Comparison of ENCODE assay signal across 8 mouse cellular contexts in the genomic region with DNA sequence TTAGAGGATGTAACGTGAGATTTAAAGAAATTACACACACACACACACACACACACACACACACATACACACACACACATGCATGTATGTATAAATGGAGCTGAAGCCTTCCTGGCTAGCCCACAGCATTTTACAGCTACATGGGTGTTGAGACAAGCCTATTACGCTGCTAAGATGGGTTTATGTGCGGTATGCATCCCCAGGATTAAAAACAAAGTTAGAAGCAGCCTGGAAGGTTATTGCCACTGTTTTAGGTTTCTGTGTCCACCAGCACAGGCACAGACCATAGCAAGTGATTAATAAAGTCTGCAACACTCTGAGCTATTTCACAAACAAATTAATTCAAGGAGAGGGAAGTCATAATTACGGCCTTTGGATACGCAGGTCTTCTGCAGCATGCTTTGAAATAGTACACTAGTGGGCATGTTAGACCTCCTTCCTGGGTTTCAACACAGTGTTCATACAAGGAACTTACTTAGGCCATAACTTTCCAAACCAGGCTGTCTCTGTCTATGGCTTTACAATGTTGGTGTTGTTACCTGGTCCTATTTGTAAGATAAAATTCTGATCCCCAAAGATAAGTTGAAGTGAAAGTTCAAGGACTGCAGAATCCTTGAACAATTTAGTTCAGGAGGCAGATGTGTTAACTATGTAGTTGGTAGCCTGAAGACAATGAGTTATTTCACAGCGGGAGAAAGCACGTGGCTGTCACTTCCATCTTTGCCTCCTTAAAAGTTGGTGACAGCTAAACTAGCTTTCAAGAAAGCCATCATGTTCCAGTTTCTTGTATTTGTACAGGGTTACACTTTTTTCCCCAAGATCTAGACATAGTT. TPM values are rescaled to one million over a fixed set of nuclear protein-coding genes. Genes with fewer than 3 reads are reported as not detected.
DNase-seq lines count a peak whose midpoint lies in the region; ATAC-seq and TF ChIP-seq lines count a peak whose summit lies in the region.

No protein-coding gene starts in this region.

- peak overlapping the region; percentile 84 for H3K4me3 ChIP-seq in gastrocnemius, adult 2 months
- H3K4me3 ChIP-seq in forebrain, embryonic 11.5 days (ENCODE audit: low read depth, low read length) = peak overlapping the region; percentile 72
- peak overlapping the region; percentile 80 for H3K4me3 ChIP-seq in limb, embryonic 12.5 days (replicated peaks)

- DNase-seq in gastrocnemius, adult 2 months = no peak
- no peak for DNase-seq in gastrocnemius, postnatal 10 days
- DNase-seq in CD4-positive helper T cell, adult 2 months (ENCODE audit: low read depth, low spot score) = peak; percentile 46
- no peak for DNase-seq in forebrain, embryonic 11.5 days (ENCODE audit: low spot score)
- peak; percentile 68 for DNase-seq in retina, adult 2 months (ENCODE audit: low read depth, low spot score)
- no peak for DNase-seq in left cerebral cortex, postnatal 36 days (ENCODE audit: low spot score in 2 of 2)
- DNase-seq in spleen, adult 18-20 months = no peak

- H3K27me3 ChIP-seq in forebrain, embryonic 11.5 days (ENCODE audit: control insufficient read depth, insufficient read depth, low read length) = no peaks in the 10 kb centered on the region
- no peaks in the 10 kb centered on the region for H3K27me3 ChIP-seq in limb, embryonic 12.5 days

- intact Hi-C loops in gastrocnemius, adult 2 months (cut with DNase I) = loop anchor here (5.0 kb wide), 2 partner anchors 95 to 100 kb away; no protein-coding TSS in a partner anchor
- intact Hi-C loops in left cerebral cortex, postnatal 36 days (cut with DNase I) = loop anchor here (5.0 kb wide), 3 partner anchors 35 to 110 kb away; no protein-coding TSS in a partner anchor

- peaks cover 6% of the 10 kb centered on the region; the same call in 1 of the 2 replicates for H3K4me1 ChIP-seq in forebrain, embryonic 11.5 days (replicated peaks; ENCODE audit: control insufficient read depth, insufficient read depth, low read length)
- H3K4me1 ChIP-seq in limb, embryonic 12.5 days (replicated peaks) = peaks cover 32% of the 10 kb centered on the region

- peak overlapping the region; percentile 70 for H3K4me2 ChIP-seq in forebrain, embryonic 11.5 days (ENCODE audit: low read depth, low read length, severe bottlenecking)
- peak overlapping the region; percentile 68 for H3K4me2 ChIP-seq in limb, embryonic 12.5 days

- H3K9ac ChIP-seq in forebrain, embryonic 11.5 days (ENCODE audit: low read length) = peak overlapping the region; percentile 91; the same call in 1 of the 2 replicates
- peak overlapping the region; percentile 95 for H3K9ac ChIP-seq in limb, embryonic 12.5 days (replicated peaks)

- WGBS in forebrain, embryonic 11.5 days = 46% methylated on average over 7 of the region's 7 CpGs
- WGBS in limb, embryonic 12.5 days = 12% methylated on average over 7 of the region's 7 CpGs

- no peak for TF ChIP-seq CTCF in gastrocnemius, adult 2 months (IDR thresholded peaks at IDR 0.05)

- ATAC-seq in forebrain, embryonic 11.5 days (replicated peaks; ENCODE audit: low FRiP score) = no peak
- ATAC-seq in limb, embryonic 12.5 days (ENCODE audit: insufficient number of reproducible peaks, insufficient read depth, low FRiP score, low TSS enrichment, low read depth) = peak; percentile 13; the same call in 1 of the 2 replicates

- H3K36me3 ChIP-seq in forebrain, embryonic 11.5 days (ENCODE audit: control insufficient read depth, insufficient read depth, low read length) = no peaks in the 10 kb centered on the region
- H3K36me3 ChIP-seq in limb, embryonic 12.5 days = no peaks in the 10 kb centered on the region

- peak overlapping the region; percentile 99 for H3K27ac ChIP-seq in gastrocnemius, adult 2 months
- H3K27ac ChIP-seq in forebrain, embryonic 11.5 days (ENCODE audit: low read depth, low read length) = no peak overlapping the region
- peak overlapping the region; percentile 98 for H3K27ac ChIP-seq in limb, embryonic 12.5 days

- H3K9me3 ChIP-seq in forebrain, embryonic 11.5 days (ENCODE audit: control insufficient read depth, low read length) = no peaks in the 10 kb centered on the region
- no peaks in the 10 kb centered on the region for H3K9me3 ChIP-seq in limb, embryonic 12.5 days

RNA-seq across cellular contexts. Expression of gene Mbnl1, which starts 29.7 kb away (rescaled TPM):
- total RNA-seq in gastrocnemius, adult 2 months (2021) = 100 to 1,000 TPM; 495 to 592 TPM
- 100 to 1,000 TPM; 234 to 262 TPM for total RNA-seq in gastrocnemius, postnatal 10 days (2021)
- 40.8 and 46.8 TPM in 2 replicates for polyA plus RNA-seq in forebrain, embryonic 11.5 days (2014; fragmentation: Nextera tagmentation; extraction: Ambion mirVana)
- polyA plus RNA-seq in limb, embryonic 12.5 days (2016; fragmentation: Nextera tagmentation; extraction: Ambion mirVana) = 61.2 and 63.5 TPM in 2 replicates
- total RNA-seq in left cerebral cortex, postnatal 36 days (2021) = 100 to 1,000 TPM; 125 to 154 TPM

Comparison
In these comparisons a context has a peak if more than half of its experiments do, and no peak if none do; other contexts are left out.
1. DNase-seq: peak in CD4-positive helper T cell, adult 2 months (single experiment) and retina, adult 2 months (single experiment); none in gastrocnemius, adult 2 months (single experiment), gastrocnemius, postnatal 10 days (single experiment), forebrain, embryonic 11.5 days (single experiment), left cerebral cortex, postnatal 36 days (0 of 2) and spleen, adult 18-20 months (0 of 2).
2. Peak in every context shown above with its lines, with median percentiles within 50 percentile points of each other: H3K4me3 ChIP-seq.